Mouse (Mus musculus) bone marrow macrophage, adult 2 months (primary cell): ENCODE results near the gene Cckbr.

Experiments
- CTCF ChIP-seq: IDR thresholded peaks from 2 replicates; pipeline ENCODE4 v1.5.1; 2012; ENCODE audit warnings: low read depth, mild to moderate bottlenecking, low read length, moderate library complexity
- POLR2A ChIP-seq: IDR thresholded peaks from 2 replicates; pipeline ENCODE4 v1.6.1; 2012; ENCODE audit warnings: mild to moderate bottlenecking, low read depth, low read length, borderline replicate concordance

DNA sequence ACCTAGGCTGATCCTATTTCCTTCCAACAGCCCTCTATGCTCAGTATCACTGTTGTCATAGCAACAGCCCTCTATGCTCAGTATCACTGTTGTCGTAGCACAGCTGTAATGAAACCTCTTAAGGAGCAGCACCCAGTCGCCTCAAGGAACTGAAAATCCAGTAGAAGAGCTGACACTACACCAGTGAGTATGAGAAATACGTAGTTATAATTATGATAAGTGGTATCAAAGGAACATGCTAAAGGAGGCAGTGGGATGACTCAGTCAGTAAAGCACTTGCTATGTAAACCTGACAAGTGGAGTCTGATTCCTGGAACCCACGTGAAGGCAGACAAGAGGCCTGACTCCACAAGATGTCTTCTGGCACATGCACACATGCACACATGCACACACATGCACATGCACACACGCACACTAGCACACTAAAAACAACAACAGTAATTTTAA is 88.3 kb downstream of the Cckbr start:
- TF ChIP-seq CTCF (no peak), POLR2A (no peak)
